Mouse (Mus musculus) heart, postnatal 10 days (tissue): Measurements from ENCODE around the gene Nqo1. TPM values are rescaled to one million over a fixed set of nuclear protein-coding genes. Genes with fewer than 3 reads are reported as not detected.
A peak's percentile ranks its signal among the peaks of the same experiment; 100 is the strongest.

Experiments
- DNase-seq, 2 experiments: peaks; one replicate each; pipeline ENCODE4 v3.0.0; 2021
- intact Hi-C: fragments of 180-260 bp; cut with DNase I; formaldehyde crosslinking; loops from one replicate; pipeline ENCODE4 v1.15.1; 2025
- total RNA-seq, 2 experiments: library from RNA; stranded (reverse); gene quantifications; 2 replicates each; pipeline ENCODE4 v1.2.3; 2021

Nqo1 gene
- total RNA-seq: 10 to 100 TPM; 14.8 to 17.0 TPM

GRCm38 (mm10) chr8:107403038-107403781, at the start of gene Nqo1:
TSS of gene Nqo1 (minus strand) at chr8:107403206.
- peak; percentile 87 for DNase-seq
- intact Hi-C loops: no loop called here

DNA sequence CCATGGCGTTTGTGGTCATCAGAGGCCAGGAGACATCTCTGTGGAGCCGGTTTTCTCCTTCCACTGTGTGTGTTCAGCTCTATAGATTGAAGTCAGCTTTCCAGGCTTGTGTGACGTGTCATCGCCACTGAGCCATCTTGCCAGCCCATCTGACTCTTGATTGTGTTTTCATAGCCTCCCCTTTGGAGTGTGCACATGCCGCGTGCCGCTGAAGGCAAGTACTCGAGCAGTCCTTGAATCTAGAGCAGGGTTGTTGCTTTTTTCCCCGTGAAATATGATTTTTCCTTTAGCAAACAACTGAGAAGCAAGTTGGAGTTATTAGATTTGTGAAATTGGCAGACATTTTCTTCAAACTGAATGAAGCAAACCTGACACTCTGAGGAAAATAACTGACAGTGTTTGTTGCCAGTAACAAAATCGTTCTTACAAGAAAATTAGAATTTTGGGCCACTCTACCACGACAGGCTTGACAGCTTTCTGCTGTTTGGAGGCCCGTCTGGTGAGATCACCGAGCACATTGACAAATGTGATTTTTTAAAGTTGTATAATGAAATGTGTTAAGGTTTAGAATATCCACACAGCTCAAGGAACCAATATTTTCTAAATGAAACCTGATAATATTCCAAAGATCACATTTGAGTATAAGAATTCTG, 48.5 kb upstream of the Nqo1 start:
- peak in 1 of 2 experiments; percentile 27 for DNase-seq

DNA sequence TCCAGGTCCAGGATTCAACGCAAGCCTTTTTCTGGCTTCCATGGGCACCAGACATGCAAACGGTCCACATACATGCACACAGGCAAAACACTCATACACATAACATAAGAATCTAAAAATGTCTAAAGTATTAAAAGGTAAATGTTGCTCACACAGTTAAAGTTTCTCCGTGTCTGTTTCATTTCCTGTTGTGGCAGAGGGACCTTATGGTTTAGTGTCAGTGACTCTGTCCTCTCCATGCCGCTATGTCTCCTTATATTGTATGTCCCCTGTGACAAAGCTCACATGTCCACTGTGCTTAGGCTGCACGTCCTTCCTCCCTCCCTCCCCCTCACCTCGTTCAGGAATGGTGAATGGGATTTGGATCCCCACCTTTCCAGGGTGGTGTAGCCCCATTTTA, 46.6 kb upstream of the Nqo1 start:
- DNase-seq: no peak
- intact Hi-C loops: no loop called here

More for the DNA sequence above, 48.5 kb upstream of the Nqo1 start:
- intact Hi-C loops: no loop called here

DNA sequence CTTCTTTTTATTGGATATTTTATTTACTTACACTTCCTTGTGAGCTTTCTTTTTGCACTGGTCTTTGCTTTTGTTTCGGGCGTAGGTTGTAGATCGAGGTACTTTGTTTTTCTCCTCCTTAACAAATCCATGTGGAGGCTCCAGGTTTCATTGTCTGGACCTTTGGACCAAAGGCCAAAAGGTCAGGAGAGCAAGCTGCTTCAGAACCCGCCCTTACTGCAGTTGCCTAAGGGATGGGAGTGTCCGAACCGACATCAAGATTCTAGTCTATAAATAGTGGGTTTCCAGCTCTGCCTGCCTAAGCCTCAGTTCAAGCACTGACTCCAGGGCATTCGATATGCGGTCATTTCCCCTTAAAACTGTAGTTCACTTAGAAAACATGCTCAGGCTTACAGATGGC, 46.1 kb upstream of the Nqo1 start:
- intact Hi-C loops: no loop called here
- DNase-seq: no peak

DNA sequence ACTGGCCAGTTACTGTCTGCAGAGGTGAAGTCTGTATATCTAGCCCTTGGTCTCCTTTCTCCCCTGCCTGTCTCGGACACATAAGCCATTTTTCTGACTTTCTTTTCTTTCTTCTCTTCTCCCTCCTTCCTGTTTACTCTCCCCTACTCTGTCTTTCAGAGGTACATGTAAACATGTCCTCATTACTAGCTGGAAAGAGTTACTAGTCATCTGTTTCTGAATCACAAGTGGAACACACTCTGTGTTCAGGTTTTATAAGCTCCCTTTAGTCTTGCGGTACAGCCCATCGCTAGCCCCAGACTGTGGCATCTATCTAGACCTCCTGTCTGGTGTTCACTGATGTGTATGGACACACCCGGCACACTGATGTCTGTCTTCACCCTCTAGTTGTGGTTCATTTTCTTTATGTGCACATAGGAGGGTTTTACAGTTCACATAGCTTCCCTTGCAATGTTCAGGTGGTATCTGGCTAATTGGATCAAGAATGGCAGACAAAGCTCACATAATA, 45.4 kb upstream of the Nqo1 start:
- no peak for DNase-seq
- intact Hi-C loops: no loop called here

- intact Hi-C loops: no loop called here
- no peak for DNase-seq
These were observed 44.7 kb upstream of the Nqo1 start for GRCm38 (mm10) chr8:107447713-107448112.

DNA sequence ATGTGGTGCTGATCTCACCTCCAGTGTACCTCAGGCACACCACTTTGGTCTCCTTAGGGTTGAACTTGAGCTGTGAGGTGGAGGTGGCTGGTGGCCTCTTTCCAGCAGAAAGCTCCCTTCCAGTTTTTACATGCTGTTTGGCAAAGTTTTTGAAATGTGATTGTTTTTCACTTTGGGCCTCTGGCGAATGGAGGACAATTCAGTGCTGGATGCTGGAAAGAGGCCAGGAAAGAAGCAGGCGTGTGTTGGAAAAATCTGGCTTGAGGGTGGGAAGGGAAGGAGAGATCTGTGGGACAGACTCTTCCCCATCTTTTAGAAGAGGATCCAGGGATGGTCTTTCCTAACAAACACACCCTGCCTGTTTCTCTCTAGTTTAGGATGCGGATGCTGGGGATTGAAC, 41.6 kb upstream of the Nqo1 start:
- DNase-seq: peak; percentile 43 to 59
- intact Hi-C loops: no loop called here

DNA sequence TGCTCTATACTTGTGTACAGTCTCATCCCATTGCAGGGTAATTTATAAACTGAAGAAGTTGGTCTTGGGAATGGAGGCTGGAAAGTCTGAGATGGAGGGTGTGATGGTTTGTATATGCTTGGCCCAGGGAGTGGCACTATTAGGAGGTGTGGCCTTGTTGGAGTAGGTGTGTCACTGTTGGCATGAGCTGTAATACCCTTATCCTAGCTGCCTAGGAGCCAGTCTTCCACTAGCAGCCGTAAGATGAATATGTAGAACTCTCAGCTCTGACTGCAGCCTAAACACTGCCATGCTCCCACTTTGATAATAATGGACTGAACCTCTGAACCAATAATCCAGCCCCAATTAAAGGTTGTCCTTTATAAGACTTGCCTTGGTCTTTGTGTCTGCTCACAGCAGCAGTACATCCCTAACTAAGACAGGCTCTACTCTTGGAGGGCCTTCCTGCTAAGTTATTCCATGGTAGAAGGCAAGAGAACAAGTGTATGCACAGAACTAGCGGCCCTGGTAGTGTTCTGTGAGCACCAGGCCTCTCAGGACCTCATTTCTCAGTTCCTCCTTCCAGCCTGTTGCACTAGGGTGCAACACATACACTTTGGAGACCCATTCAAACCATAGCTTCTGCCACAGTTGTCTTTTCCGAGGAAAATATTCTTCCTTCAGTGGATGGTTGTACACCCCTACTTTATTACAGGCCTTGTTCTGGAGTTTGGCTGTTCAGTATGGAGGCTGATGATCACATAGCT, 37.0 kb upstream of the Nqo1 start:
- intact Hi-C loops: no loop called here
- DNase-seq: no peak

- intact Hi-C loops: no loop called here
- no peak for DNase-seq
These were observed 34.7 kb upstream of the Nqo1 start for GRCm38 (mm10) chr8:107437711-107438110.

- intact Hi-C loops: no loop called here
- peak in 1 of 2 experiments; percentile 37 for DNase-seq
These were observed 33.9 kb upstream of the Nqo1 start for GRCm38 (mm10) chr8:107436841-107437421.

DNA sequence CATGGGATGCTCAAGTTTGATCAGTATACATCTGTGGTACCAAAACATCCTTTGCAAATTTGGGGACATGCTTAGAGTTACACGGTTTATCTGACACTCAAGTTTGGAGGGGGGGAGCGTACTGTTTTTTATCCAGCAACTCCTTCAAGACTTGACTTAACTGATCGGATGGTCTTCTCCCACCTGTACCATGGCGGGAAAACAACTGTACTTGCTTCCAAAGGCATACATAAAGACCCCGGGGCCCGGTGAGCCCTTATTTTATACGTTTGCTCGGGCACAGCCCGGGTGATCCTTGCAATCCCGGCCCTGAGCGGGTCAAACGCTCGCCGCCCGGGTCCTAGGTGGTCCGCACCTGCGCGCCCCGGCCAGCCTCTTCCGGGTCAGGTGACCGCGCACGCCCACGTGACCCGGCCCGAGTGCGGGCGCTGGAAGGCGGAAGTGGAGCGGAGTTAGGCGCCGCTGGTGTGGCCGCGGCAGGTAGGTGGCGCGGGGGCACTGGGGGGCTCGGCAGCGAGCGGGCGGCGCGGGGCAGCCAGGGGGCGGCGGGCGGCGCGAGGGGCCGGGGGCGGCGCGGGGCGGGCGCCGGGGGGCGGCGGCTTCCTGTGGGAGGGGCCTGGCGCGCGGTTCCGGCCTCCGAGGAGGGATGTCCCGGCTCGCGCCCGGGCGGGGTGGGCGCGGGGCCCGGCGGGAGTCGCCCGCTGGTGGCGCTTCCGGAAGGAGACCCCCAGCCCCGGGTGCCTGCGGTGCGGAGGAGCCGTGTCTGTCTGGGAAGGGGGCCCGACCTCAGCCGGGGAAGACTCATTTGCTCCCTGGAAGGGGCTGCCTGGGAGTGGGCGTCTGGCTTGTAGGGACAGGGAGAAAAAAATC, 33.2 kb upstream of the Nqo1 start, which contains the start of gene Wwp2:
Gene Wwp2, plus strand, starts transcription at position 404 of the 870 bp plus-strand sequence.
- DNase-seq: peak; percentile 82 to 84
- intact Hi-C loops: no loop called here

GRCm38 (mm10) chr8:107435421-107435961, 32.5 kb upstream of the Nqo1 start:
- no peak for DNase-seq
- intact Hi-C loops: no loop called here

DNA sequence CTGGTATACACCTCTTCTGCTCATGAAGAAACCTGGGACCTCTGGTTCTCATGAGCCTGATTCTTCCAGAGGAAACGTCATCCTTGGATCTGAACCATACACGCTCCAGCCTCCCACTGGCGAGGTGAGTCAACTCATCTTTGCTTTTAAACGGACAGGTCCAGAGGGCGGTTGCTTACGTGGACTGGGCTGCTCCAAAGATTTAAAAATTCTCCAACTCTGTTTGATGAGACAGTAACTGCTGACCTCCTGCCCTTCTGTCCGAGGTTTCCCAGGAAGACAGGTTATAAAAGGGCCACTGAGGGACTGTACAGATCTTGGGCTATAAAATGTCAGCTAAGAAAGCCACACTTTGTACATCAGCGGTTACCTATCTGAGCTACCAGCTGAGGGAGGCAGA, 27.8 kb upstream of the Nqo1 start:
- intact Hi-C loops: no loop called here

GRCm38 (mm10) chr8:107425230-107425597, 22.2 kb upstream of the Nqo1 start:
- intact Hi-C loops: loop anchor here (1.0 kb wide), 1 partner anchor 39 kb away; no protein-coding TSS in a partner anchor
- no peak for DNase-seq

More for the DNA sequence above, 27.8 kb upstream of the Nqo1 start:
- DNase-seq: no peak

GRCm38 (mm10) chr8:107424597-107425229, 21.7 kb upstream of the Nqo1 start, which contains the start of gene Nob1:
TSS of gene Nob1 (minus strand) at chr8:107425051.
- DNase-seq: peak; percentile 97 to 98
- intact Hi-C loops: loop anchor here (1.0 to 5.0 kb wide), 2 partner anchors 38 to 322 kb away; no protein-coding TSS in a partner anchor

GRCm38 (mm10) chr8:107424176-107424575, 21.2 kb upstream of the Nqo1 start:
- intact Hi-C loops: loop anchor here (5.0 kb wide), 1 partner anchor 322 kb away; no protein-coding TSS in a partner anchor
- no peak for DNase-seq

- no peak for DNase-seq
- intact Hi-C loops: no loop called here
These were observed 14.0 kb upstream of the Nqo1 start for GRCm38 (mm10) chr8:107417001-107417400.

DNA sequence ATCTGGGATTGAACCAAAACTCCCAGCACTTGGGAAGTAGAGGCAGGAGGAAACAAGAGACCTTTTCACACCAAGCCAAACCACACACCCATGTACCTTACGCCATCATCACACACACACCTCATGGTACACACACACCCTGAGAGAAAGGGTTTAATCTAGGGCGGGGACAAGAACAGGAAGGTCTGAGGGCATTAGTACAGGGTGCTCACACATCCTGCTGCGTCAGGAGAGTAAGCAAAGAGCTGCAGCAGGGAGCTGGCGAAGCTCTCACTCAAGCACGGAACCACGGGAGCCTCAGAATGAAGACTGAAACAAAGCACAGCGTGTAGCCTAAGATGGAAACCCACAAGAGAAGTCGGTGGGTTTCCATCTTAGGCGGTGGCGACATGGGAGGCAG, 10.9 kb upstream of the Nqo1 start:
- no peak for DNase-seq
- intact Hi-C loops: no loop called here

GRCm38 (mm10) chr8:107412552-107412951, 9.5 kb upstream of the Nqo1 start:
- intact Hi-C loops: no loop called here

More at GRCm38 (mm10) chr8:107412552-107412951, 9.5 kb upstream of the Nqo1 start:
- no peak for DNase-seq
